Mouse (Mus musculus) stomach, embryonic 16.5 days (tissue): Measurements from ENCODE around the gene Ly6g6c. TPM values are rescaled to one million over a fixed set of nuclear protein-coding genes. Genes with fewer than 3 reads are reported as not detected.

Source experiments
- ATAC-seq: fragments of 200-750 bp; cut with Nextera tagmentation; 2 replicates; pipeline ENCODE4 v1.8.0; 2017; ENCODE audit warnings: moderate number of reproducible peaks, moderate TSS enrichment; ENCODE audit not compliant: insufficient read depth, low FRiP score
- H3K27ac ChIP-seq: fragments of 300-500 bp; sonication (generic); 2 replicates; pipeline ENCODE4 v1.5.1; 2014; ENCODE audit warnings: low read length
- H3K27me3 ChIP-seq: fragments of 300-500 bp; sonication (generic); 2 replicates; pipeline ENCODE4 v1.6.1; 2014; ENCODE audit warnings: low read length, control low read depth, mixed read lengths; ENCODE audit not compliant: control insufficient read depth, insufficient read depth
- H3K36me3 ChIP-seq: fragments of 300-500 bp; sonication (generic); 2 replicates; pipeline ENCODE4 v1.6.1; 2014; ENCODE audit warnings: low read length; ENCODE audit not compliant: control insufficient read depth, insufficient read depth
- H3K4me1 ChIP-seq: fragments of 300-500 bp; sonication (generic); 2 replicates; pipeline ENCODE4 v1.6.1; 2014; ENCODE audit warnings: low read length, control low read depth, mixed read lengths; ENCODE audit not compliant: control insufficient read depth, insufficient read depth
- H3K4me2 ChIP-seq: fragments of 300-500 bp; sonication (generic); 2 replicates; pipeline ENCODE4 v1.6.1; 2014; ENCODE audit warnings: low read depth, low read length, mixed read lengths
- H3K4me3 ChIP-seq: fragments of 300-500 bp; sonication (generic); replicated peaks from 2 replicates; pipeline ENCODE4 v1.5.1; 2014; ENCODE audit warnings: mild to moderate bottlenecking, low read length
- H3K9ac ChIP-seq: fragments of 300-500 bp; sonication (generic); 2 replicates; pipeline ENCODE4 v1.6.1; 2014; ENCODE audit warnings: low read length
- H3K9me3 ChIP-seq: fragments of 300-500 bp; sonication (generic); replicated peaks from 2 replicates; pipeline ENCODE4 v1.6.1; 2016; ENCODE audit warnings: low read length, control low read depth; ENCODE audit not compliant: control insufficient read depth
- WGBS: fragments of 180-500 bp; shearing (Covaris S2); extraction: QIAGEN DNeasy Blood & Tissue Kit; methylation state at CpG from one replicate; pipeline ENCODE4 v1.1.7; 2014; 5-methylcytosine and 5-hydroxymethylcytosine counted together
- polyA plus RNA-seq: library from polyadenylated mRNA; unstranded; fragments of >200 nt; fragmentation: Nextera tagmentation; extraction: Ambion mirVana; gene quantifications from 2 replicates; pipeline ENCODE4 v1.2.1, GENCODE M21; 2015

The Ly6g6c gene
- polyA plus RNA-seq, 1 experiment from 2014 or later = 50.6 TPM

GRCm38 (mm10) chr17:35044904-35045806 is 20.0 kb upstream of the Ly6g6c start:
- ATAC-seq = no peak
- H3K27me3 ChIP-seq = no peaks in the 10 kb centered on the region
- 69% methylated on average over 7 of the region's 7 CpGs for WGBS
- peak overlapping the region; percentile 95 for H3K9ac ChIP-seq
- peak overlapping the region; percentile 100 for H3K4me2 ChIP-seq
- H3K4me3 ChIP-seq = peak overlapping the region; percentile 67
- no peaks in the 10 kb centered on the region for H3K9me3 ChIP-seq
- peak overlapping the region; percentile 99 for H3K27ac ChIP-seq
- H3K36me3 ChIP-seq = no peaks in the 10 kb centered on the region
- H3K4me1 ChIP-seq = peaks cover 48% of the 10 kb centered on the region

- Histone ChIP-seq H3K36me3 (no peaks in the 10 kb centered on the region), H3K4me3 (peak overlapping the region; percentile 67), H3K9me3 (no peaks in the 10 kb centered on the region), H3K27me3 (no peaks in the 10 kb centered on the region), H3K4me1 (peaks cover 48% of the 10 kb centered on the region), H3K4me2 (peak overlapping the region; percentile 100), H3K27ac (peak overlapping the region; percentile 99), H3K9ac (peak overlapping the region; percentile 95)
- no peak for ATAC-seq
- WGBS = 3% methylated on average over 48 of the region's 48 CpGs
Observed at GRCm38 (mm10) chr17:35045807-35046680, 19.1 kb upstream of the Ly6g6c start.

GRCm38 (mm10) chr17:35046681-35047455 is 18.3 kb upstream of the Ly6g6c start, which contains the start of gene Msh5:
Gene Msh5 (minus strand): TSS chr17:35046745.
- H3K4me1 ChIP-seq = peaks cover 48% of the 10 kb centered on the region
- H3K36me3 ChIP-seq = no peaks in the 10 kb centered on the region
- no peaks in the 10 kb centered on the region for H3K9me3 ChIP-seq
- H3K4me2 ChIP-seq = peak within 1 kb of the TSS; percentile 100
- peak within 1 kb of the TSS; percentile 99 for H3K27ac ChIP-seq
- ATAC-seq = peak; percentile 95
- H3K4me3 ChIP-seq = peak within 1 kb of the TSS; percentile 67
- H3K27me3 ChIP-seq = no peaks in the 10 kb centered on the region
- peak within 1 kb of the TSS; percentile 95 for H3K9ac ChIP-seq
- 2% methylated on average over 33 of the region's 33 CpGs for WGBS

DNA sequence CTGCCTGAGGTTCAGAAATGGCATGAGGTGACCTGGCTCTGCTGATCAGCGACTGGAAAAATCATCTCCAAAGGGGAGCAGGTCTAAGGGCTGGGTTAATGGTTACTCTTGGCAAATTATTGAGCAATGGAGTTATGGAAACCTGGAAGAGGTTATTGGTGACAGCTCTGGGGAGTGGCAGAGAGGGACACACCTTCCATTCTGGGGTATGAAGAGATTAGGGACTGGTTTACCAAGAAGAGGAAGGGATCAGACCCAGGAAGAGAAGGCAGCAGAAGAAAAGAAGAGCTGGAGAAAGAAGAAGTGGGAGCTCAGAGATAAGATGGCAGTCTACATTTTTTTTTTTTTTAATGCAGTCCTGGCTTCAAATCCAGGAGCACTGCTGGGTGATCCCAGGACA is 17.5 kb upstream of the Ly6g6c start:
- Histone ChIP-seq H3K9me3 (no peaks in the 10 kb centered on the region), H3K27ac (peak overlapping the region; percentile 99), H3K4me3 (0 out of 2 replicates have a peak overlapping the region, but pooled peaks have one; percentile 3), H3K9ac (peak overlapping the region; percentile 28; the same call in 1 of the 2 replicates), H3K36me3 (peaks cover under 1% of the 10 kb centered on the region; the same call in 1 of the 2 replicates), H3K4me1 (peaks cover 56% of the 10 kb centered on the region), H3K4me2 (peak overlapping the region; percentile 100), H3K27me3 (no peaks in the 10 kb centered on the region)
- ATAC-seq = no peak
- 26% methylated on average over 1 of the region's 1 CpGs for WGBS

DNA sequence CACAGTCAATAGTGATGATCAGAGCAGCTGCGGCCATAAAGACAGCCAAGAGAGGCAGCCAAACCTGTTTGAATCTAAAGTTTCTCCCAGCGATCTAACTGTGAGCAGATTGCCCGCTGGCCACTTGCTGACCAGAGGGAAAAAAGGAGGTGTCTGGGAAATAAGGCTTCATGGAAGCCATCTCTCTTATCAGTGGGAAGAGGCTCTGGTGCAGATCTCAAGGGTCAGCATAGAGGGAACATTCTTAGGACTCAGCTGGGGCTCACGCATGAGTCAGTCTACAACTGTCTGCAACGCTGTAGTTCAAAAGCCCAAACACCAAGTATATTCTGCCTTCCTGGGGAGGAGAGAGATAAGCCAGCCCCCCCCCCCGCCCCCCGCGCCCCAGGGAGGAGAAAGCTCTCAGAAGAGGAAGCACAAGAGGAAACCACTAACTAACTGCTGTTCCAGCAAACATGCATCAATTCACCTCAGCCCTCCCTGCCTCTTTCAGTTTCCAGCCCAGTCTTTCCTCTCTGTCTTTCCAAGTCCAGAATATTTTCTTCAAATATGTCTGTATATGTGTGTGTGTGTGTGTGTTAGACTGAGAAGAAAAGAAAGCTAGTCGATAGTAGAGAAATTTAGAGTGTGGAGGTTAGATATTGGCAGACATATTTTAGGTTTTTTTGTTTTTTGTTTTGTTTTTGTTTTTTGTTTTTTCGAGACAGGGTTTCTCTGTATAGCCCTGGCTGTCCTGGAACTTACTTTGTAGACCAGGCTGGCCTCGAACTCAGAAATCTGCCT is 16.8 kb upstream of the Ly6g6c start:
- peak overlapping the region; percentile 99 for H3K27ac ChIP-seq
- H3K36me3 ChIP-seq = peaks cover 7% of the 10 kb centered on the region; the same call in 1 of the 2 replicates
- ATAC-seq = no peak
- WGBS = 30% methylated on average over 11 of the region's 11 CpGs
- 0 out of 2 replicates have a peak overlapping the region, but pooled peaks have one; percentile 3 for H3K4me3 ChIP-seq
- H3K4me2 ChIP-seq = peak overlapping the region; percentile 100
- H3K9me3 ChIP-seq = no peaks in the 10 kb centered on the region
- H3K4me1 ChIP-seq = peaks cover 60% of the 10 kb centered on the region
- H3K27me3 ChIP-seq = no peaks in the 10 kb centered on the region
- peak overlapping the region; percentile 28 for H3K9ac ChIP-seq

- Histone ChIP-seq H3K4me3 (peak overlapping the region; percentile 88; the same call in 1 of the 2 replicates), H3K4me2 (peak overlapping the region; percentile 67), H3K9me3 (no peaks in the 10 kb centered on the region), H3K36me3 (peaks cover 11% of the 10 kb centered on the region), H3K27ac (peak overlapping the region; percentile 99), H3K9ac (no peak overlapping the region), H3K27me3 (no peaks in the 10 kb centered on the region), H3K4me1 (peaks cover 56% of the 10 kb centered on the region)
- no peak for ATAC-seq
- 63% methylated on average over 5 of the region's 5 CpGs for WGBS
Observed at GRCm38 (mm10) chr17:35048932-35049440, 16.2 kb upstream of the Ly6g6c start.

- Histone ChIP-seq H3K27me3 (no peaks in the 10 kb centered on the region), H3K9ac (peak within 1 kb of the TSS; percentile 96), H3K36me3 (peaks cover 17% of the 10 kb centered on the region), H3K9me3 (no peaks in the 10 kb centered on the region), H3K4me3 (peak within 1 kb of the TSS; percentile 88), H3K27ac (peak within 1 kb of the TSS; percentile 99), H3K4me1 (peaks cover 55% of the 10 kb centered on the region), H3K4me2 (peak within 1 kb of the TSS; percentile 67)
- peak; percentile 31 for ATAC-seq
- 2% methylated on average over 11 of the region's 11 CpGs for WGBS
Observed at GRCm38 (mm10) chr17:35049561-35050016, 15.6 kb upstream of the Ly6g6c start, which contains the start of gene Clic1. Gene Clic1 (plus strand): TSS chr17:35049966.
